Mouse (Mus musculus): ENCODE data around the gene Ddx27.

The Ddx27 gene

GRCm38 (mm10) chr2:167062965-167063880, 48.2 kb downstream of the Ddx27 start, which contains the start of gene Znfx1:
Gene Znfx1, minus strand, starts transcription at chr2:167063015.
- DNase-seq (ENCODE audit: low read depth, low spot score), result peak; percentile 90

- DNase-seq (ENCODE audit: low read depth, low spot score), result no peak
These were observed 49.0 kb downstream of the Ddx27 start for GRCm38 (mm10) chr2:167063906-167064496.

- no peak for DNase-seq (ENCODE audit: low read depth, low spot score)
These were observed 49.8 kb downstream of the Ddx27 start for GRCm38 (mm10) chr2:167064601-167065295.

GRCm38 (mm10) chr2:167066031-167066430, 51.0 kb downstream of the Ddx27 start:
- DNase-seq (ENCODE audit: low read depth, low spot score), result no peak

- DNase-seq (ENCODE audit: low read depth, low spot score), result no peak
These were observed 51.8 kb downstream of the Ddx27 start for GRCm38 (mm10) chr2:167066528-167067516.

- no peak for DNase-seq (ENCODE audit: low read depth, low spot score)
These were observed 52.6 kb downstream of the Ddx27 start for GRCm38 (mm10) chr2:167067575-167067974.

- DNase-seq (ENCODE audit: low read depth, low spot score), result no peak
These were observed 55.3 kb downstream of the Ddx27 start for GRCm38 (mm10) chr2:167070341-167070740.

- DNase-seq (ENCODE audit: low read depth, low spot score), result no peak
These were observed 56.3 kb downstream of the Ddx27 start for GRCm38 (mm10) chr2:167071266-167071640.

GRCm38 (mm10) chr2:167071641-167072601, 56.9 kb downstream of the Ddx27 start:
- DNase-seq (ENCODE audit: low read depth, low spot score), result peak; percentile 90

GRCm38 (mm10) chr2:167074587-167074986, 59.6 kb downstream of the Ddx27 start:
- no peak for DNase-seq (ENCODE audit: low read depth, low spot score)

- DNase-seq (ENCODE audit: low read depth, low spot score), result no peak
These were observed 61.4 kb downstream of the Ddx27 start for GRCm38 (mm10) chr2:167076352-167076751.

GRCm38 (mm10) chr2:167076759-167077158, 61.8 kb downstream of the Ddx27 start:
- no peak for DNase-seq (ENCODE audit: low read depth, low spot score)

- DNase-seq (ENCODE audit: low read depth, low spot score), result no peak
These were observed 62.4 kb downstream of the Ddx27 start for GRCm38 (mm10) chr2:167077199-167077962.

- DNase-seq (ENCODE audit: low read depth, low spot score), result no peak
These were observed 63.5 kb downstream of the Ddx27 start for GRCm38 (mm10) chr2:167078486-167078885.

- no peak for DNase-seq (ENCODE audit: low read depth, low spot score)
These were observed 64.0 kb downstream of the Ddx27 start for GRCm38 (mm10) chr2:167078931-167079495.

GRCm38 (mm10) chr2:167079535-167080257, 64.7 kb downstream of the Ddx27 start:
- DNase-seq (ENCODE audit: low read depth, low spot score), result no peak

- DNase-seq (ENCODE audit: low read depth, low spot score), result no peak
These were observed 65.4 kb downstream of the Ddx27 start for GRCm38 (mm10) chr2:167080387-167080786.

GRCm38 (mm10) chr2:167081135-167081534, 66.1 kb downstream of the Ddx27 start:
- no peak for DNase-seq (ENCODE audit: low read depth, low spot score)

Data from retina, adult 2 months (tissue).